Mouse (Mus musculus): Measurements from ENCODE around the gene Rd3. TPM values are rescaled to one million over a fixed set of nuclear protein-coding genes. Genes with fewer than 3 reads are reported as not detected.

The Rd3 gene
- total RNA-seq, 2 experiments from 2014 or later = 0.35 to 0.36 TPM

DNA sequence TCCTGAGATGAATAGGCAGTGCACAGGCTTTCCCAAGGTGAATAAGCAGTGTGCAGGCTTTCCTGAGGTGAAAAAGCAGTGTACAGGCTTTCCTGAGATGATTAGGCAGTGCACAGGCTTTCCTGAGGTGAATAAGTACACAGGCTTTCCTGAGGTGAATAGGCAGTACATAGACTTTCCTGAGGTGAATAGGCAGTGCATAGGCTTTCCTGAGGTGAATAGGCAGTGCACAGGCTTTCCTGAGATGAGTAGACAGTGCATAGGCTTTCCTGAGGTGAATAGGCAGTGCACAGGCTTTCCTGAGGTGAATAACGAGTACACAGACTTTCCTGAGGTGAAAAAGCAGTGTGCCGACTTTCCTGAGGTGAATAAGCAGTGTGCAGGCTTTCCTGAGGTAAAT lies 16.2 kb upstream of the Rd3 start:
- intact Hi-C loops (cut with DNase I) = no loop called here
- no peak for DNase-seq (ENCODE audit: low spot score in 2 of 2)

DNA sequence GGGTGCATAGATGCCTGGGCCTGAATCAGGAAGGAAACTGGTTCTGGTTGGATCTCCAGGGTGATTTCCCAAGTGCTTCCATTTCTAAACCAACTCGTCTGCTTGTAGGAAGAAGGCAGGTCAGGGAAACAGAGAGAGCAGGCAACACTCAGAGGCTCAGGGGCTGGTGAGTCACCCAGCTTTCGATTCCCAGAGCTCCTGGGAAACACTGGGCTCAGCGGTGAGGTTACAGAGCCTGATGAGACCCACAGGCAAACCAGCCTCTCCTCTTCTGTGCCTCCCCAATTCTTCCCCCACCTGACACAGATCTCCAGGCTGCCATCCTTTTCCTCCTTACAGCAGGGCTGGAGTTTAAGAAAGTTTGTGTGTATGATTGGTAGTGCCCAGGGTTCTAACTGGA lies 13.8 kb upstream of the Rd3 start:
- no peak for DNase-seq (ENCODE audit: low spot score in 2 of 2)
- intact Hi-C loops (cut with DNase I) = no loop called here

DNA sequence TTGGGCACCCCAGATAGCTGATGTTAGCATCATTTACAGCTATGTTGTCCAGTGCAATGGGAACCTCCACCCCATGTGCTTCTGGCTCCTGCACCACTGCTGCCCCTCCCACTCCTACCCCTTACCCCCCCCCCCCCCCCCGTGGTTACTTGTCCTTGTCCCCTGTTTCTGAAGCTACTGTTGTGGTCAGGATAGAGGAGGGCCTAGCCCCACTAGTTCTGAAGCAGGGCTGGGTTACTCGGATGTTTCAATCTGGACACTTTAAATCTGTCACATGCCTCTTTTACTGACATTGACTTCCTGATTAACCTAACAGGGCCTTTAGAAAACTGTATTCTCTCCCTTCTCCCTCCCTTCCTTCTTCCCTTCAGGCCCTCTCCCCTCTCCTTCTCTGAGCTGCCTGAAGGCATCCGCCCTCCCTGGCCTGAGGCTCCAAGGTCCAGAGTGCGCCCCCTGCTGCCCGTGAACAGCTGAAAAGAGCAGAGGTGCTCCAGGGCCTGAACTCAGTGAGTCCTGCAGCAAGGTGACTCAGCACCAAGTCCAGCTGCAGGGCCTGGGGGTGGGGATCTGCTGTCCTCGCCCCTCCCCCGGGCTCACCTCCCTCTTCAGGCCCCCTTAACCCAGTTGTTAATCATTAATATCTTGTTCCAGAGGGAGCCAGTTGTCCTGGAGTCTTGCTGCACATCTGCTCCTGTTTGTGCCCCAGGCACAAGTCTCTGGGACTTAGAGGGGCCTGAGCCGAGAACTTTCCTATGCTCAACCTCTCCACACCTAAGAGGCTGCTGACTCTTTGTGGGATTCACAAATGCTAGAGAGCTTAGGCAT lies 13.0 kb upstream of the Rd3 start:
- peak; percentile 55 to 83 for DNase-seq (ENCODE audit: low spot score in 2 of 2)
- intact Hi-C loops (cut with DNase I) = loop anchor here (1.0 kb wide), 1 partner anchor 129 kb away; no protein-coding TSS in a partner anchor

DNA sequence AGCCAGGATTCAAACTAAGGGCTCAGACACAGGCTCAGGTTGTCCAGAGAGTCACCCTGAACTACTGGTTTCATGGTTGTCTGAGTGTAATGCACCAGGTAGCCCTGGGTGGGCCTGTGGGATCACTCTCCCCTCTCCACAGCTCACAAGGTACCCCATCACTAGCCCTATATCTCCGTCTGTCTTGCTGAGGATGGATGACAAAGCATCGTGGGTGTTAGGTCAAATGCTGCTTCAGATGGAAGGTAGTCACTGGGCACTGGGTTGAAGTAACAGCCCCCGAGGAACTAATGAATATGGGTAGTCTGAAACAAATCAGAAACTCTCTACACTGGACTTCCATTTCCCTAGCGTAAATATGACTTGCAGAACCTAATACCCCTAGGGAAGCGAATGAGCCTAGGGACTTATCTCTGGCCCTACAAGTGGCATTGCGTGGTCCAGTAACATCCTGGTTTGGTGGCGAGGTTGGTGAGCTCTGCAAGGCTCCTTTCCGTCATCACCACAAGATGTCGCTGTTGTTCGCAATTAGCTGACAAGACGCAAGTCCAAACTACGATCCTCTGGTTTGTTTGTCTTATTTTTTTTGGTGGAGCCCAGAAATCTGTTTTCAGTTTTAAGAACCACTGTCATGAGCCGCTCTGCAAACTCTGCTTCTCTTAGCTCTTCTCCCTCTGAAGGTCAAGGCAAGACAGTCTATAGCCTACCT lies 12.2 kb upstream of the Rd3 start:
- DNase-seq (ENCODE audit: low spot score in 2 of 2) = peak; percentile 84 to 87
- intact Hi-C loops (cut with DNase I) = loop anchor here (1.0 kb wide), 2 partner anchors 128 to 130 kb away; no protein-coding TSS in a partner anchor

DNA sequence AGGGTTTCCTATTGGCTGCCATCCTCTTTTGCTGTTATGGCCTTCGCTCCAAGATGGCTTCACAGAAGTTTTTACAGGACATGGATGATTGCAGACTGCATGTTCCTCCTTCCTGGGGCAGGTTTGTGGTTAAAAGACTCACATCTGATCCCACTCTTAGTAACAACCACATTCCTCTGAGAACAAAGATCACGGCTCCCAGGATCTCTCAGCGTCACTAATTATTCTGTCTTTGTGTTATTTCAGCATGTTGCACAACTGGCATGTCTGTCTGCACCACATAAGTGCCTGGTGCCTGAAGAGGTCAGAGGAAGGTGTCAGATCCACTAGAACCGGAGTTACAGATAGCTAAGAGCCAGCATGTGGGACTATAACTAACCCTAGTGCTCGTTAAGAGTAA lies 7.2 kb upstream of the Rd3 start:
- no peak for DNase-seq (ENCODE audit: low spot score in 2 of 2)
- intact Hi-C loops (cut with DNase I) = no loop called here

DNA sequence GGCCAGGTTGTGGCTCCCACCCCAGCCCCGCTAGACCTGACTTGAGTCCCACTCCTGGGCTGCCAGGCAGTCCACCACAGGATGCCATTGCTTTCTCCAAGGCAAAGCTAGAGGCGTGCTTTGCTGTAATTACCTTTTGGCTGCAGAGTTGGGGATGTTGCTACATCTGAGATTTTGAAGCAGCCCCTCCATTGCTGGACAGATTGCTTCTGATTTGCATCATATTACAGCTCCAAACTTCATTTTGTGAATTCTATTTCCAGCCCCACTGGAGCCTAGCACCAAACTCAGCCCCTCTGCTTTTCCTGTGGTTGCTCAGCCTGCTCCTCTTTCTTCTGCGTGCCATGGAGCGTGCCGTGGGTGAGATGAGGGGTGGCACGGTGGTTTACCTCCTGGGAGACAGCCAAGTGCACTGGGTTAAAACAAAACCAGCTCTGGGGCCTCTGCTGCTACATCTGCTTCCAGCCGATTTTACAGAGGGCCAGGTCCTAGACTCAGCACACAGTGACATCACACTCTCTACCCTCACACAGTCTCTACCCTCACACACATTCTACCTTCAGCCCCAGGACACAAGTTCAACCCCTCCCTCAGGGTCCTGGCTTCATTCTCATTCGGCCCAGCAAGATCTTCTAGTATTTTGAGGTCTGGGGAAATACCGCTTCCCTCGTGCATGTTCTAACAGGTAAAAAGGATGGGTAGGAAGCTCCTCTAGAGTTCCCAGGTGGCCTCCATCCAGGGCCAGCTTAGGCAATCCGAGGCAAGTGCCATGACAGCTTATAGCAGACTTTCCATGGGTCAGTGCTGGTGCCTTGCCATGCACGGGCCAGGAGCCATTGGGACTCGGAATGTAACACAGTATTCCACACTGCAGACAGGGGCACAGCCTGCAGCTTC lies 2.4 kb upstream of the Rd3 start:
- intact Hi-C loops (cut with DNase I) = no loop called here
- no peak for DNase-seq (ENCODE audit: low spot score in 2 of 2)

DNA sequence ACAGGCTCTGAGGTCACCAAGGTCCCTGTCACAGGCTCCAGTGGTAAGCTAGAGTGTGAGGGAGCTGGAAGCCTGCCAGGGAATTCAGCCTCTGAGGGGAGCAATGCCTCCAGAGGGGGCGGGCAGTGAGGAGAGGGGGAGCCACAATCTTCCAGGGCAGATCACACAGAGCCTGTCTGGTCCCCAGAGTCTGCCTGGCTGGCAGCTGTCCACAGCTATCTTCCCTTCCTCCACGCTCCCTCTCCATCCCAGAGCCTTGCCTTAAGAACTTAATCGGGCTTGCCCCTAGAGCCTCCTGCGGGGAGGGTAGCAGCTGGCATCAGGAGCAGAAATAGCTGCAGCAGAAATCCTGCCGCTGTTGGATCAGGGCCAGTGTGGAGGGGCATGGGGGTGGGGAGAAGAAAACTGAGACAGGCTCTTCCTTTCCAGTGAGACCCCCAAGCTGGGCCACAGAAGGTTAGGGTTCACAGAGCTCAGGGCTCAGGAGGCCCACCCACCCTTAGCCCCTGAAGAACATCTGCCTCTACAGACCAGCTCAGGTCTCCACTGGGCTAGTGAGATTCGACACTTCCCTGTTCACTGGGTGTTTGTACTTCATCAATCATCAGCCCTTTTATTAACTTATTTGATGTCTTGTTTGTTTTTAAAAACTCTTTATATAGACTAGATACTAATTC lies 4.4 kb downstream of the Rd3 start:
- intact Hi-C loops (cut with DNase I) = no loop called here
- peak in 1 of 2 experiments; percentile 35 for DNase-seq (ENCODE audit: low spot score in 2 of 2)

DNA sequence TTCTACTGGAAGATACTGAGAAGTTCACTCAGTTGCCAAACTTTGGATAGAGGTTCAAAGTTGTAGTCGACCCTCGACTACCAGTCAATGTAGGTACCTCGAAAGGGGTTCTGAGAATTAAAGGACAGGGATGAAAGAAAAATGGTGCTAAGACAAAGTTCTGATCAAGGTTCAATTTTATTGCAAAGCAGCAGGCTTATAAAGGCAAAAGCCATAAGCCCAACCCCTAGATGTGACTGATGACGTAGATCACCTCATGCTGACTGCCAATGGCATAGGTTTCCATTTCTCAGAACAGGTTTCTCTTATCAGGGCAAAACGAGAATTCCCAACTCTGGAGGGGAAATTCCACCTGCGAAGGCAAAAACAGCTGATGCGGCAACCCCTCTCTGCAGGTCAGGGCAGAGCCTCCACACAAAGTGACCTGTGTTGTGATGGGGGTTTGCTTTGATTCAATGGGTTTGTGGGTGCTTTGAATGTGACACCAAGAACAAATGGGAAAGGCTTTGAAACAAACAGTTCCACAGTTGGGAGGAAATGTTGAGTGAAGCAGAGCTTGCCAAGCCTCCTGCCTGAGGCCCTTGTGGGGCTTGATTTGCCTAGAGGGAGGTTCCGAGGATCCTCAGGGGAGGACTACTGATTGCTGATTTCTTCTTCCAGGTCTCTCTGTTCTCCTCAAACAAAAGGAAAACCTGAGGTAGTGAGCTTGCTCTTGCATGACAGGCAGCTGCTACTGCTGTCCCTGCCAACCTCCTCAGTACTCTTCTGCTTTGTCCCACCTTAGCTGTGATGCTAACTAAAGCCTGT lies 9.7 kb downstream of the Rd3 start:
- DNase-seq (ENCODE audit: low spot score in 2 of 2) = no peak
- intact Hi-C loops (cut with DNase I) = no loop called here

DNA sequence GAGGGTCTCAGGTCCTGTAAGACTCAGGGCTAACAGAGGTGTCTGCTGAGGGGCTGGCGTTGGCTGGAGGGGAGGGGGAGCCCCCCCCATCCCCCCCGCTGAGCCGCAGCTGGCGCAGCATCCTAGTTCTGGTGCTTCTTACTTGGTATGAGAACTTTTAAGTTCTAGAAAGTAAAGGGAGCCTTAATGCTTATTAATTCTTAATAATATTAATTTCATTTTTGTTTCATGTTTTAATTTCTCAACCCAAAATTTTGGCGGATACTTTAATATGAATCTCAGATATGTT lies 10.3 kb downstream of the Rd3 start:
- no peak for DNase-seq (ENCODE audit: low spot score in 2 of 2)
- intact Hi-C loops (cut with DNase I) = no loop called here

DNA sequence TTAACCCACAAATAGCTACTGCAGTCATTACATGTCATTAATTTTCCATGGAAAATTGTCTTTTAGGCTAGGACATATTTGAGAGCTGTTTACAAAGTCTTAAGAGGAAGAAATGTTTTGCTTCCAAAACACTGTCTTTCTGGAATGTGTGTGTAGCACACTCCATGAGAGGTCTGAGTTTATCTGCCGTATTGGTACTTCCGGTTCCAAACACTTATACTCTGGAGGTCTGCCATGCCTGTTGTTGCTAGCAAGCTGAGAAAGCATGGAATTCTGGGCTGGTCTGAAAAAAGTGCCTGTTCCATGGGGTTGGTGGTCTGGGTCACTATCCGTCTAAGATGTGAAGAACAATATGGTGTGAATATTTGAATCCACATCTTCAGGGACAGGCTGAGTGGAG lies 11.5 kb downstream of the Rd3 start:
- intact Hi-C loops (cut with DNase I) = no loop called here
- DNase-seq (ENCODE audit: low spot score in 2 of 2) = no peak

DNA sequence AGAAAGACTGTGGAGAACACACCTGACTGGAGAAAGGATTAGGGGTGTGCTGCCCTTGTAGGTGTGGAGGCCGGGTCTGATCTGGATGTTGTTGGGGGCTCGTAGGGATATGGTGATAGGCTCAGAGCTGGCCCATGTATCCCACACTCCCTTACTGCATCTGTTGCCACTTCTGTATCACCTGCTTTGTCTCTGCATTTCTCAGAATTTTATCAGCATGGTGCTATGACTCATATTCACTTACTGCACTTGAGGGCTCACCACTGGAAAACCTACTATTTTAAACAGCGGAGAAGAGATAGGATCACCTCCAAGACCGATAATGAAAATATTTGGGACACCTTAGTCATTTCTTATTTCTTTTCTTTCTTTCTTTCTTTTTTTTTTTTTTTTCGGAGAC lies 11.9 kb downstream of the Rd3 start:
- intact Hi-C loops (cut with DNase I) = no loop called here
- DNase-seq (ENCODE audit: low spot score in 2 of 2) = no peak

DNA sequence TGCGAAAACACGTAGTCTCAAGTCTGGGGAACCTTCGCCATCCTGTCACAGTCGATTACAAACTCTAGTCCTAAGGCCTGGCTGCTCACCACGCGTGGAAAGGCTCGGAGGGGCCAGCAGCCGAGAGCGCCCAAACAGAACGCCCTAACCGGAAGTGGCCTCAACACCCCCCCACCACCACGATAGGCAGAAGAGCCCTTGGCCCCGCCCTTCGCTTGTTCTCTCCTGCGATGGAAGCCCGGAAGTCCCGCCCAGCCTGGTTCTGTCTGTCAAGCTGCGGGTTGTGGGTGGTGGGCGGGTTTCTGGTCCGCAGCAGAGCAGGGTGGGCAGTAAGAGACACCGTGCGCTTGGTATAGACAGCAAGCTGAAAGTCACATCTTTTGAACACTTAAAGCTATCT lies 12.8 kb downstream of the Rd3 start:
- DNase-seq (ENCODE audit: low spot score in 2 of 2) = peak; percentile 95 to 96
- intact Hi-C loops (cut with DNase I) = no loop called here

DNA sequence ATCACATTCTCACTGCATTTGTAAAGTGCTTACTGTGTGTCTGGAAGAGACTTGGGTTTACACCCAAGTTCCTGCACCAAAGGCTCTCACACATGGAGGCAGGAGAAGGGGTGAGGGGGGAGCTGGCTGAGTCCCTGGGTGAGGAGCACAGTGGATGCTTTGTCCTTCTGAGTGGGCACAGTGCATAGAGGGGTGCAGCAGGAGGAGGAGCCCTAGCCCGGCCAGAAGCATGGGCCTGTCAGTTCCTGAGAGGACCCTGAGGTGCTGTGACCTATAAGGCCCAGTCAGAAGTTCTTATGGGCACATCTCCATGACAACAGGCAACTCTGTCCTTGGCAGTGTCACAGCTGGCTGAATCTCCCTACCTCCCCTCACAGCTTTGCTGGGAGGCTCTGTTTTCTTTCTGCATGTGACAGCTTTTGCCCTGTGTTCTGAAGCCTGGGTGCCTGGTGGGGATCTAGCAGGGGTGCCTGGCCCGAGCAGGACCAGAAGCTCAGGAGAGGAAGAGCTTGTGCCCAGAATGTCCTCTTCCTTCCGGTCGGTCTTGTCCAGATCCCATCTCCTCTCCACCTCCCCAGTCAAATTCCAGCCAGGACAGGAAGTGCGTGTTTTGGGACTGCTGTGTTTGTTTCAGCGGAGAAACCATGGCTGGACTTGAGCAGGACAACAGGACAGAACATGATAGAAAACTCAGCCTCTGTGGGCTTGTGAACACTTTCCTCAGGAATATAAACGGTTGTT lies 15.0 kb downstream of the Rd3 start:
- no peak for DNase-seq (ENCODE audit: low spot score in 2 of 2)
- intact Hi-C loops (cut with DNase I) = no loop called here

DNA sequence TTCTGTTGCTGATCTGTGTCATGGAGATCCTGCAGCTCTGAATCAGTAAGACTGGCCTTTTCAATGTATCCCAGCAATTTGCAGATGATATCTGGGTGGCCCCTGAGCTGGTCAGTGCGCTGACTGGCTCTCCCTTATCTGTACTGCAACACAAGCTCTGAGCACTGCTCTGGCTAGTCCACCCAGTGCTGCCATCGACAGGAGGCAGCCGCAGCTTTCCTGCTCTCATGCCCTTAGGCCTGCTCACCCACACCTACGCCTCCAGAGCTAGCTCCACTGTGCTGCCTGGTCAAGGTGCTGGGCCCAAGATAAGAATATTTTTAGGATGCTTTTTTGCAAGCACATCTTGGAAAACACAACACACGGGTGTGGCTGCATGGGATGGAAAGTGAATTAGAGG lies 17.3 kb downstream of the Rd3 start:
- DNase-seq (ENCODE audit: low spot score in 2 of 2) = no peak
- intact Hi-C loops (cut with DNase I) = no loop called here

DNA sequence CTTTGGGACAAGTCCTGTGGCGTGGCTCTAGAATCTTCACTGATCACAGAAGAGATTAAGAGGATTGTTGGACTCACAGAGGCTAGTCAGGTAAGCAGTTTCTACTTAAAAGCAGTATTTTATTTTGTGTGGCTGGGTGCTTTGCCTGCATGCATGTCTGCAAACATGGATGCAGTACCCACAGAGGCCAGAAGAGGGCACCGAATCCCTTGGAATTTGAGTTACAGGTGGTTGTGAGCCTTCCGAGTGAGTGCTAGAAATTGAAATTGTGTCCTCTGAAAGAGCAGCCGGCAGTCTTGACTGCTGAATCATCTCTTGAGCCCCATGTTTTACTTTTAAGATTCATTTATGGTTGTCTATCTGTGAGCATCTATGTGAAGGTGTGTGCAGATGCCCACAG lies 18.3 kb downstream of the Rd3 start:
- intact Hi-C loops (cut with DNase I) = no loop called here
- peak; percentile 63 to 78 for DNase-seq (ENCODE audit: low spot score in 2 of 2)

DNA sequence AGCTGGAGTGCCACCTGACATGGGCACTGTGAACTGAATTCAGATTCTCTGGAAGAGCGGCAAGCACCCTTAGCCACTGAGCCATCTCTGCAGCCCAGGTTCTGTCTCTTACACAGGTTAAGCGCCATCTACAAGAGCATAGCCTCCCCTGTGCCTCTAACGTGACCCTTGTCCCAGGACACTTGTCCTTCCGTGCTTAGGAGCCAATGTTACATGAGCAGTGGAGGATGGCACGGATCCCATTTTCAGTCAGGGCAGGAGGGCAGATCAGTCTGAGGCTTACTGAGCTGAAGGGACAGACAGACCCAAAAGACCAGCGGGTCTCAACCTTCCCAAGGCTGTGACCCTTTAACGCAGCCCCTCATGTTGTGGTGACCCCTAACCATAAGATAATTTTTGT lies 18.7 kb downstream of the Rd3 start:
- intact Hi-C loops (cut with DNase I) = no loop called here
- DNase-seq (ENCODE audit: low spot score in 2 of 2) = no peak

DNA sequence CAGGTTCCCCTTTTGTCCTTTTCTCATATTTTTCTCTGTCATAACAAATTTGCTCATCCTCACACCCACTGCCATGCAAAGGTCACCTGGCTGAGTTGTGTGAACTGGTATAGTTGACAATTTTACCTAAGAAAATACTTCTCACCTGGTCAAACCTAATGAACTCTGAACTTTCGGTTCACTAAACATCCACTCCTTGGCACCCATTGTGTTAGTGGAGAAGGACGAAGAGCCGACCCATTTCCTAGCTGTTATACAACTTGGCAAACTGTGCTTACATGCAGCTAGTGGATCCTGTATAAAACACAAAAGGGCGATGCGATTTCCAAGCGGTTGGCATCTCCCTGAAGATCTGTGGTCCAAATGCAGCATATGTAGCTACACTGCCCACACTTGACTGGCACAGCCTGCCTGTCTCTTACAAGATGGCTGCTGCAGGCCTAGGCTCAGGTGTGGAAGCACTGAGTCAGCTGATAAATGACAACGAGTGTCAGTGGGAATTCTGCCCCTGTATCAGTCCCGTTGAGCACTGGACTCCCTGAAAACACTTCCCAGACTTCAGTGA lies 19.5 kb downstream of the Rd3 start:
- intact Hi-C loops (cut with DNase I) = no loop called here
- no peak for DNase-seq (ENCODE audit: low spot score in 2 of 2)

DNA sequence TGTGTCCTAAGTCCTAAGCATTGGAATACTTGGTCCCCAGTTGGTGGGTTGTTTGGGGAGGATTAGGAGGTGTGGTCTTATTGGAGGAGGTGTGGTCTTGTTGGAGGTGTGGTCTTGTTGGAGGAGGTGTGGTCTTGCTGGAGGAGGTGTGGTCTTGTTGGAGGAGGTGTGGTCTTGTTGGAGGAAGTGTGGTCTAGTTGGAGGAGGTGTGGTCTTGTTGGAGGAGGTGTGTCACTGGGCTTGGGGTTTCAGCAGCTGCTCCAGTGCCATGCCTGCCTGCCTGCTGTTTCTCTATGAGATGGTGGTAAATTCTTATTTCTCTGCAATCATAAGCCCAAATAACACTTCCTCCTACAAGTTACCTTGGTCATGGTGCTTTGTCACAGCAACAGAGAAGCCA lies 21.9 kb downstream of the Rd3 start:
- no peak for DNase-seq (ENCODE audit: low spot score in 2 of 2)
- intact Hi-C loops (cut with DNase I) = no loop called here
